Mouse (Mus musculus) myocyte (in vitro differentiated cells): ENCODE results near the gene Gm20388. TPM values are rescaled to one million over a fixed set of nuclear protein-coding genes. Genes with fewer than 3 reads are reported as not detected.

Source experiments
- H3K27me3 ChIP-seq: one replicate; pipeline ENCODE4 v1.6.1; 2011; ENCODE audit not compliant: control insufficient read depth, insufficient read depth, insufficient read length
- H3K36me3 ChIP-seq: one replicate; pipeline ENCODE4 v1.6.1; 2011; ENCODE audit not compliant: control insufficient read depth, insufficient read depth
- H3K4me2 ChIP-seq: one replicate; pipeline ENCODE4 v1.6.1; 2011; ENCODE audit warnings: low read depth, control low read depth
- H3K4me3 ChIP-seq: one replicate; pipeline ENCODE4 v1.5.1; 2011; ENCODE audit warnings: mild to moderate bottlenecking, control low read depth, moderate library complexity
- H3K79me2 ChIP-seq: one replicate; pipeline ENCODE4 v1.6.1; 2011; ENCODE audit not compliant: control insufficient read depth, insufficient read depth
- H3ac ChIP-seq: one replicate; pipeline ENCODE4 v1.6.1; 2011; ENCODE audit not compliant: control insufficient read depth, insufficient read length
- CEBPB ChIP-seq: IDR thresholded peaks from 2 replicates; pipeline ENCODE4 v1.6.1; 2011; ENCODE audit warnings: mild to moderate bottlenecking, moderate library complexity; ENCODE audit not compliant: poor library complexity, insufficient read depth, severe bottlenecking
- E2F4 ChIP-seq: IDR thresholded peaks from one replicate; pipeline ENCODE4 v1.6.1; 2011; ENCODE audit warnings: mild to moderate bottlenecking, control low read depth, moderate library complexity; ENCODE audit not compliant: insufficient read depth
- MAX ChIP-seq: IDR thresholded peaks from one replicate; pipeline ENCODE4 v1.6.1; 2011; ENCODE audit warnings: low read depth, mild to moderate bottlenecking, control low read depth
- MYOD1 ChIP-seq, 3 experiments: IDR thresholded peaks; one replicate each; pipeline ENCODE4 v1.6.1; 2011; ENCODE audit warnings: control low read depth in 2 of 3, low read depth in 2 of 3, mild to moderate bottlenecking in 2 of 3, moderate library complexity in 1 of 3; ENCODE audit not compliant: insufficient read length in 2 of 3, control insufficient read depth in 1 of 3
- MYOG ChIP-seq, 3 experiments: IDR thresholded peaks; one replicate each; pipeline ENCODE4 v1.6.1; 2011; ENCODE audit warnings: control low read depth in 2 of 3, low read depth in 2 of 3, mild to moderate bottlenecking in 2 of 3; ENCODE audit not compliant: insufficient read length in 2 of 3, control insufficient read depth in 1 of 3, insufficient read depth in 1 of 3
- POLR2A ChIP-seq: IDR thresholded peaks from one replicate; pipeline ENCODE4 v1.6.1; 2011; ENCODE audit warnings: low read depth, mild to moderate bottlenecking, control low read depth, moderate library complexity; ENCODE audit not compliant: insufficient read length
- POLR2AphosphoS2 ChIP-seq: IDR thresholded peaks from one replicate; pipeline ENCODE4 v1.6.1; 2011; ENCODE audit warnings: low read depth, control low read depth; ENCODE audit not compliant: insufficient read length
- REST ChIP-seq: IDR thresholded peaks from one replicate; pipeline ENCODE4 v1.6.1; 2011; ENCODE audit warnings: mild to moderate bottlenecking, control low read depth, moderate library complexity; ENCODE audit not compliant: insufficient read depth, insufficient read length
- SRF ChIP-seq: IDR thresholded peaks from one replicate; pipeline ENCODE4 v1.6.1; 2011; ENCODE audit warnings: low read depth; ENCODE audit not compliant: control insufficient read depth, insufficient read length
- TCF12 ChIP-seq: IDR thresholded peaks from one replicate; pipeline ENCODE4 v1.6.1; 2011; ENCODE audit warnings: mild to moderate bottlenecking, control low read depth; ENCODE audit not compliant: poor library complexity, insufficient read depth, severe bottlenecking
- TCF3 ChIP-seq: IDR thresholded peaks from one replicate; pipeline ENCODE4 v1.6.1; 2011; ENCODE audit warnings: low read depth, control low read depth; ENCODE audit not compliant: insufficient read length
- USF1 ChIP-seq: IDR thresholded peaks from one replicate; pipeline ENCODE4 v1.6.1; 2011; ENCODE audit warnings: low read depth, mild to moderate bottlenecking, control low read depth, moderate library complexity
- polyA plus RNA-seq: library from polyadenylated mRNA; unstranded; fragments of >200 nt; fragmentation: generic; extraction: Trizol; gene quantifications from one replicate; pipeline ENCODE4 v1.2.1, GENCODE M21; 2012; ENCODE audit warnings: missing spikeins

Gene Gm20388
- polyA plus RNA-seq, 1 experiment = 15.3 TPM

DNA sequence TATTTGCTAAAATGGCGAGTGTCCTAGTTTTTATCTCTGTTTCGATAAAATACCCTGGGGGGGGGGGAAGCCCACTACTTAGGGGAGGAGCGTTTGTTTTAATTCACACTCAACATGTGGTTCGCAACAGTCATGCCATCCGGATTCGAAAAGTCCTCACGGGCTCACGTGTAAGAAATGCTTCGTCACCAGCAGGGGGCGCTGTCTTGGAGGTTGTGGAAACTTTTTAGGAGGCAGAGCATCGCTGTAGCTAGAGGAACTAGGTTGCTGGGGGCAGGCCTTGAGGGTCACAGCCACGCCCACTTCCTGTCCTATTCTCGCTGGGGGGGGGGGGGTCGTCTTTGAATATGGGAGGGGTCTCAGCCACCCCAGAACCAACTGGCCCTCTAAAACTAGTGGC lies 1514.0 kb downstream of the Gm20388 start:
- Histone ChIP-seq H3K79me2 (no peaks in the 10 kb centered on the region), H3K27me3 (peaks cover 6% of the 10 kb centered on the region), H3K36me3 (no peaks in the 10 kb centered on the region), H3K4me2 (no peak overlapping the region), H3ac (no peak overlapping the region), H3K4me3 (no peak overlapping the region)
- TF ChIP-seq CEBPB = no peak
- no peak for TF ChIP-seq USF1
- no peak for TF ChIP-seq TCF3
- no peak for TF ChIP-seq TCF12
- no peak for TF ChIP-seq MYOG (IDR thresholded peaks at IDR 0.05; ENCODE audit: control insufficient read depth in 1 of 3, insufficient read depth in 1 of 3, insufficient read length in 2 of 3, low read depth in 2 of 3)
- TF ChIP-seq E2F4 = no peak
- no peak for TF ChIP-seq REST
- no peak for TF ChIP-seq SRF
- TF ChIP-seq MAX = no peak
- no peak for TF ChIP-seq POLR2AphosphoS2
- TF ChIP-seq POLR2A = no peak
- no peak for TF ChIP-seq MYOD1 (IDR thresholded peaks at IDR 0.05; ENCODE audit: control insufficient read depth in 1 of 3, insufficient read length in 2 of 3, low read depth in 2 of 3)

DNA sequence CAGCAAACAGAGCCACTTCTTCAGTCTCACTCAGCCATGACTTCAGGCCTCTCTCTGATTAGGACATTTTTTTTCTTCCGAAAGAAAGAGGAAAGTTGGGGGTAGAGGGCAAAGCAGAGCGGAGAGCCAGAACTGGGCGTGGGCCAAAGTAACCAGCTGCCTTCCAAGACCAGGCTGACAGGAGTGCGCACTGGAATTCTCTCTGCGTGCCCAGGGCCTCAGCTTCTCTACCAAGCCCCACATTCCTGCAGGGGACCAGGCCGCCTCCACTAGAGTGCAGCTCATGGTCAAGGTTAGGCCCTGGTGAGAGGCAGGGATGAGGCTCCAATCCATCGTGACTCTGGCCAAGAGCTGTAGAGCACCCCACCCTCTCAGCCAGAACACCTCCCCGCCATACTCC lies 1520.9 kb downstream of the Gm20388 start:
- H3K27me3 ChIP-seq = peaks cover 6% of the 10 kb centered on the region
- no peak overlapping the region for H3ac ChIP-seq
- no peak overlapping the region for H3K4me3 ChIP-seq
- no peaks in the 10 kb centered on the region for H3K36me3 ChIP-seq
- TF ChIP-seq TCF12 (no peak), POLR2A (no peak), MAX (no peak), TCF3 (no peak), CEBPB (no peak), POLR2AphosphoS2 (no peak), MYOG (IDR thresholded peaks at IDR 0.05; ENCODE audit: control insufficient read depth in 1 of 3, insufficient read depth in 1 of 3, insufficient read length in 2 of 3, low read depth in 2 of 3) (no peak), E2F4 (no peak), MYOD1 (IDR thresholded peaks at IDR 0.05; ENCODE audit: control insufficient read depth in 1 of 3, insufficient read length in 2 of 3, low read depth in 2 of 3) (no peak)
- H3K79me2 ChIP-seq = no peaks in the 10 kb centered on the region
- no peak overlapping the region for H3K4me2 ChIP-seq

DNA sequence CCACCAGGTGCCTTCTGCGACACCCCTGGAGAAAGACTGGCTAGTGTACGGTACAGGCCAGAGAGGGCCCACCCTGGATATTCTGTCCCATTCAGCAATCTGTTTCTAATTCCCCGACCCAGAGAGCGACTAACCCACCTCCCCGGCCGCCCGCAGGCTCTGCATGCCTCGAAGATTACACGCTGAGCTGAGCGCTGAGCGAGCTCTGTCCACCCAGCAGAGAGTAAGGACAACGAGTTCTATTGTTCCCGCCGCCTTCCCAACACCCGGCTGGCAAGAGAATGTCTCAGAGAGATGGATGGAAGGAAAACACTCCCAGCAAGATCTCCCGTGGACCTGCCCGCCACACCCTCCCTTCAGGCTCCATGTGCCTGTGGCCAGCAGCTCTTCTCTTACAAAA lies 1522.8 kb downstream of the Gm20388 start:
- H3K36me3 ChIP-seq = no peaks in the 10 kb centered on the region
- no peak overlapping the region for H3K4me2 ChIP-seq

DNA sequence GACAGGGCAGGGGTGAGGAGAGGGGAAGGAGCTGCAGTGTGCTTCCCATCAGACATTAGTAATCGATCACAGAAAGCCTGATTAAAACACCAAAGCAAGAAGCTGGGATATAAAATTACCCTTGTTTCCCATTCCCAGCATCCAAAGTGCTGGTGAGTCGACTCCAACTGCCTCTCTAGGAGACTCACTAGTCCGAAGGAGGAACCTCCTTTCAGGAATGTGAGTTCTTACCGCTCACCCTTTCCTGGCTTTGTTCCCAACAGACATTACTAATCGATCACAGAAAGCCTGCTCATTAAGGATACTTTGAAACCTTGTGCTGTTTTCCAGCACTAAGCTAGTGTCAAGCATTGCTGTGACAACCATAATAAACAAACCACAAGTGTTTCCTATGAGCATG lies 1526.0 kb downstream of the Gm20388 start:
- H3K4me2 ChIP-seq = no peak overlapping the region
- H3K36me3 ChIP-seq = no peaks in the 10 kb centered on the region
- no peak overlapping the region for H3ac ChIP-seq
- peaks cover 6% of the 10 kb centered on the region for H3K27me3 ChIP-seq
- TF ChIP-seq MYOD1 (IDR thresholded peaks at IDR 0.05; ENCODE audit: control insufficient read depth in 1 of 3, insufficient read length in 2 of 3, low read depth in 2 of 3) = no peak
- TF ChIP-seq E2F4 = no peak
- no peak for TF ChIP-seq POLR2AphosphoS2
- no peak for TF ChIP-seq TCF3
- no peaks in the 10 kb centered on the region for H3K79me2 ChIP-seq
- H3K4me3 ChIP-seq = no peak overlapping the region

More for the DNA sequence above, 1522.8 kb downstream of the Gm20388 start:
- TF ChIP-seq POLR2A (no peak), SRF (no peak), POLR2AphosphoS2 (no peak), TCF12 (no peak), MYOG (IDR thresholded peaks at IDR 0.05; ENCODE audit: control insufficient read depth in 1 of 3, insufficient read depth in 1 of 3, insufficient read length in 2 of 3, low read depth in 2 of 3) (no peak), MYOD1 (IDR thresholded peaks at IDR 0.05; ENCODE audit: control insufficient read depth in 1 of 3, insufficient read length in 2 of 3, low read depth in 2 of 3) (no peak), USF1 (no peak), MAX (no peak), CEBPB (no peak), E2F4 (no peak), TCF3 (no peak), REST (no peak)
- Histone ChIP-seq H3K27me3 (peaks cover 6% of the 10 kb centered on the region), H3K4me3 (no peak overlapping the region), H3ac (no peak overlapping the region), H3K79me2 (no peaks in the 10 kb centered on the region)

DNA sequence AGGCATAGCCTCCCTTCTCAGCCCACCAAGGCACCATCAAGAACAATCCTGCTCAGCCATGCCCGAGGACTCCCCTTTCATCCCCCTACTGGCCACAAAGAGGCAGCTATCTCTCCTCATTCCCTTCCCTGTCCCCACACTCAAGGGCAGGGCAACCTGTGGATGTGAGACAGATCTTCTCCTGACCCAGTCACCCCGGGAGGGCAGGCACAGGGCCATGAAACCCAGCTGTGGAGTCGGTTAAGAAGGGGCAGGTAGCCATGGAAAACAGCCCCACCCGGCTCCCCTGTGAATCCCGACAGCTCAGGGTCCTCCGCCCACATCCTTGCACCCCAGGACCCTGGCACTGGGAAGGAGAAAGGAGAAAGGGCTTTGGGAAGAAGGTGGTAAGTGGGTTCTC lies 1526.9 kb downstream of the Gm20388 start:
- TF ChIP-seq TCF3 = no peak
- TF ChIP-seq MYOG (IDR thresholded peaks at IDR 0.05; ENCODE audit: control insufficient read depth in 1 of 3, insufficient read depth in 1 of 3, insufficient read length in 2 of 3, low read depth in 2 of 3) = no peak
- TF ChIP-seq E2F4 = no peak
- TF ChIP-seq MYOD1 (IDR thresholded peaks at IDR 0.05; ENCODE audit: control insufficient read depth in 1 of 3, insufficient read length in 2 of 3, low read depth in 2 of 3) = no peak
- no peak for TF ChIP-seq SRF

More for the DNA sequence above, 1526.9 kb downstream of the Gm20388 start:
- H3K79me2 ChIP-seq = no peaks in the 10 kb centered on the region
- H3K4me3 ChIP-seq = no peak overlapping the region
- H3K27me3 ChIP-seq = peaks cover 6% of the 10 kb centered on the region
- H3ac ChIP-seq = no peak overlapping the region
- no peaks in the 10 kb centered on the region for H3K36me3 ChIP-seq
- H3K4me2 ChIP-seq = no peak overlapping the region
